Mouse (Mus musculus) brain, embryonic 18.5 days (tissue): ENCODE measurements at regions not wholly inside any gene's neighbourhood (a gene's known extent, or its start where the extent isn't known, plus 50 kb on each side); places are given as distances from the start of the nearest gene placed in this dataset.

Experiments used
- DNase-seq: peaks from one replicate; pipeline ENCODE4 v3.0.0-alpha.2; 2012; ENCODE audit warnings: low read depth, low spot score

DNA sequence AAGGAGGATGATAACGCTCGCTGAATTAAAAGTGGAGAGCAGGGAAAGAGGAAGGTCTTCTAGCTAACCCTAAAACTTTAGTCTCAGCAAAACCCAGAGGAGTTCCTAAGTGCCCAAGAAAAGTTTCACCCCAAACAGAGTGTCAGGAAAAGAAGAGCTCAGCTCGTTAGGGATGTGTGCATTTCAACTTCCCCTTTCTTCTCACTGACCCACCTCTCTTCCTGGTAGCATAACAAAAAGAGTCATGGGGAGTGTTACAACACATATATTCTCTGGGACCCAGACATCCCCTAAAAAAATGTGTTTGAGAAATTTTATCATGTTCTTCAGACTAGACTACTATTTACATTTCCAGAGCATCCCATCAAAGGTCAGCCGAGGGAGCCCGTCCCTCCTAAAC, 432.6 kb downstream of the Mctp2 start:
- DNase-seq, result no peak

DNA sequence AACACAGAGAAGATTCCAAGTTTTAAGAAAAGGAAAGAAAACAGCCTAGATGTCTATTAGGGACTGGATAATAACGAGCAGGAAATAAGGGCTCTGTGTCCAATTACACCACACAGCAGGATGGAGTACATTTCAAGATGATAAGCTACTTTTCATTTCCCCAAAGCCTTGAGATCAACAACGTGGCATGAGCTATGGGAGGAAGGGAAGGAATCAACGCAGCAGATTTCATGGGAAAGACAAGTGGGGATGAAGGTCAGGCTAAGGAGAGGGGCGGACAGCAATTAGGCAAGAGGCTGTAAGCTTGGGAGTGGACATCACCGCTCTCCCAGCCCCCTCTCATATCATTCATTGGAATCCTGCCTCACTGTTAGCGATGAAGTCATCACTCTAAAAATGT, 433.5 kb downstream of the Mctp2 start:
- no peak for DNase-seq

DNA sequence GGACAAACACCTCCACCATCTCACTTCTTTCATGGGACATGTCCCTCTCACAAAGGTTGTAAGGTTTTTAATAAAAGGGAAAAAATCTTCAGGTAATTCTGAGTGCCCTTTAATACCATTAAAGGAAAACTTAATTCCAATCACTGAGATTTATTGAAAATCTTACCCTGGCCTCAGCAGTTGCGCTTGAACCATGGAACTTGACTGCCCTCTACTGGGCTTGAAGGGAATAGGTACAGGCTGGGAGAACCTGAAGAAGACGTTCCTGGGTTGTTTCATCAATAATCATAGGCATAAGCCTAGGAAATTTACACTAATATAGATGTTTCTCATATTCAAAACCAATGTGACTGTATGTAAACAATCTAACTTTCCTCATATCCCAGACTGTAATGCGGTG, 439.3 kb downstream of the Mctp2 start:
- DNase-seq, result peak; percentile 32

DNA sequence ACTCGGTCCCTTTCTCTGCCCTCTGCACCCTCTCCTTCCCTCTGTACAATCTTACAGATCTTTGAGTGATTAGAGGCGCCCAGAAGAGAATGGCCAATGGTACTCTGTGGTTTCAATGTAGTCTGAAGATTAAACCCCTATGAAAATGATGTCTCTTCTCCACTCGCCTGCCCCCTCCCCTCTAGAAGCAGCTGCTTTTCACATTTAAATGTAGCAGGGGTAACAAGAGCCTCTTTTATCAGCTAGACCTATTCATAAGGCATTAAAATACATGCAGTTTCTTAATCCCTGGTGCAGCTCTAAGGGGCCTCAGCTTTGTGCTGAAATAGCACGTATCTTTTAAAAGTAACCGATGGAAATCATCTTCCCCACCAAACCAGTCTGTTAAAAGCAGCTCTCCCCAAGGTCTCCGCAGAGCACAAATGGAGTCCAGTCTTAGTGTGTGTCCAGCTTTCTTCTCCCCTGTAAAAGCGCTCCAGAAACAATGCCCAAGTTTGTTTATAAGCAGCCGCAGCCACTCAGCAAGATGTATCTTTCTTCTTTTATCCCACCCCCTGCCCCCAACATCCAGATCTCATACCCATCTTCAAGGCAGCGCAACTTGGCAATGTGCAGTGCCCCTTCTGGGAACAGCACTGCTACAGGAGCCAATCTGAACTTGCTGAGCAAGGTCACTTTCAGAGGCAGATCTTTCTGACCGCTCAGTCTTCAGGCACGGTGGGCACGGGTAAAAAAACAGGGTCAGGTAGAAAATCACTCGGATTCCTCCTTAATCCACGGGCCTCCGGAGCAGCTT, 440.8 kb downstream of the Mctp2 start:
- no peak for DNase-seq

DNA sequence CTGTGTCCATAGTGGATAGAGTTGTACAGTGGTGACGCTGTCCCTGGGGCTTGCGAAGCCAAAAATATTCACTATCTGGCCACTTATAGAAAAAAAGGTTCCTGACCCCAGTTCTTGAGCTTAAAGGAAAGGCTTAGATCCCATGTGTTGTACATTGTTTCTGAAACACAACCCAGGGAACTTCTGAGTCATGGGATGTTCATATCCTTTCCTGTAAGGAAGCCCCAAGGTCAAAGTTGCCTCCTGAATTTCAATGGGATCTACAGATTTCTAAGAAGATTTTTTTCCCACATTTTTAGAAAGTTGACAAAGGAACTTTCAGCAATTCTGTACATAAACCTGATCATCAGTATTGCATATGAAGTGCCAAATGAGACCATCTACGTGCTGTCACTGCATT, 453.5 kb downstream of the Mctp2 start:
- DNase-seq, result no peak

DNA sequence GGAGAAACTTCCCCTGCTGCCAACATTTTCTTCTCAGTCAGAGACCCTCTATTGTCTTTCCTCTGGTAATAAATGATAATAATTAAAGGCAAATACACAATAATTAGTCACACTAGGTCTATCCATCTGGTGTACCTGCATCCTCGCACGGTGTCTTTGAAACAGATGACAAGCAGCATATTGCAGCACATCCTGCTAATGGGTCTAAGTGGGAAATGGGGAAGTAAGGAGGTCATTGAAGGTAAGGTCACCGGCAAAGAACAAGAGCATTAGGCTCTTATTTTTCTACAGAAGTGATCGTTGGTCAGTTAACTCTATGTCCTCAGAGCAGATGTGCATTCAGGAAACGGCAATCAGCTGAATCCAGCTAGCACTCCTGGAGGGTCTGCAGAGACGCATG, 457.2 kb downstream of the Mctp2 start:
- DNase-seq, result no peak

DNA sequence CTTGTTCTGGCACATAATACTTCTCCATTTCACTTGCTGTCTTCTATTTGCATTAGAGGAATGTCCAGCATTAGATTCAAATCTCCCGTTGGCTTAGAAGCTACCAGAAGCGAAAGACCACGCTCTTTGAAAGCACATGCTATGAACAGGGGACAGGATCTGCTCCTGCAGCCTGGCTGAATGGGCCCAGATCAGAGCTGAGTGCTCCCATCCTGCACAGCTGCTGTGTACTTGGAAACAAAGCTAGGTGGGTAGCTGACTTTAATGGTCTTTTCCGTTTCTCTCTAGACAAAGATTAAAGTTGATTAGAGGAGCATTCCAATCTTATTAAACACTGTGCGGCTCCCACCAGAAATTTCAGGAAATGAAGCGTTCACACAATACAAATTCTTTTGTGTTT, 468.6 kb downstream of the Mctp2 start:
- no peak for DNase-seq

DNA sequence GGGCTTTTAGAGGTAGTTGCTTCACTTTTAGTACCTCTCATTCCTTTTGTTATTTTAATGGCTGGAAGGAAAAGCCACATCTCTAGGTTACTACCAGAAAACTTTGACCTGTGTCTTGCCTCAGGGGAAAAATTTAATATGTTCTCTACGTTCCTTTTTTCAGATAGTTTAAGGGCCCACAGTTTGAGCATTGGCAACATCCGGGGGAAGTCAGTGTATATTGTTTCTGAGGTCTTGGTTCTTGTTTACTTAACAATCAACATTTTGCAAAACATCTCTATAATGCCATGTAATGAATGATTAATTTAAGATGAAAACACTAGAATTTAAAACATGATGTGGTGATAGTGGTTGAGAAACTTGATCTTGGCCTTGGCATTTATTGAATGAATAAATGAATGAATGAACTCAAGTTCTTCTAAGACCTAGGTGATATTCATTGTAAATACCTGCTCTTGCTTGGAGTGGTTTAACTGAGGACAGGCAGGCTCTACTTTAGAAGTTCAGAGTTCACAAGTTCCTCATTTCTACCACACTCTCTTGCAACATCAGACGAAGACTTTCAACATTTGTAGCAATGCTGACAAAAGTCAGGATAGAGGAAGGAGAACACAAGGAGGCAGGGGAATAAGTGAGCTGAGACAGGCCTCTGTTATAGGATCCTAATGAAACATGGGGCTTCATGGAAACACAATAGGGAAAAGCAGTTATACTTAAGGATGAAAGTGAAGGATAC, 474.4 kb downstream of the Mctp2 start:
- no peak for DNase-seq

DNA sequence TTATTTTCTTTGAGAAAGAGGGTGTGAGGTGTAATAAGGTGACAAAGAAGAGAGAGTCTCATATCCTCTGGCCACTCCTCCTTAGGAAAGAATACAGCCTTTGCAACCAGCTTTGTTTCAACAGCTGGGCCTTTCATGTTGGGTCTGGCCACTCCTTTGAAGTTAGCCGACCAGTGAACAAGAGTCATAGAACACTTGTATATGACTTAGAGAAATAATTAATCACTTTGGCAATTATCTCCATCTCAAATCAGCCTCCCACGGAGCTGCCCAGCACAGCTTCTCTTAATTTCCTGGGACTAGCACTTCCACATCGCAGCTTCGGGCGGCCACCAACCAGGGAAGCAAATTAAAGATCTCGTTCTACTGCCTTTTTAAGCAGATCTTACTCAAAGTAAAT, 476.8 kb downstream of the Mctp2 start:
- DNase-seq, result no peak

DNA sequence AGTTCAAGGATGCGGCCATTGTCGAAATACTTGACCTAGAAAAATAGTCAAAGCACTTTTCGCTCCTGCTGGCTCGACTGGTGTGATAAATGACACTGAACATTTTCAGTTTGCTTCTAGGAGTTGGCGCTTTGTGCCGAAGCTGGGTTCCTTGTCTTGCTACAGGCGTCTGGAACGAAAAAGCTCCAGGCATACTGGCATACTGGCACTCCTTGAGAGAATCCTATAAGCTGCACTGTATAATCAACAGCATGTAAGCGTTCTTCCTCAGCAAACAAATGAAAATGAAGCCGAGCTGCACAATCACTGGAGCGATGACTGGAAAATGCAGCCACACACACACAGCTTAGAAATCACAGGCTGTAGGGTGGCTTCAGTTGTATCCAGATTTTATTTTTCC, 464.9 kb upstream of the Gm10295 start:
- DNase-seq, result no peak

DNA sequence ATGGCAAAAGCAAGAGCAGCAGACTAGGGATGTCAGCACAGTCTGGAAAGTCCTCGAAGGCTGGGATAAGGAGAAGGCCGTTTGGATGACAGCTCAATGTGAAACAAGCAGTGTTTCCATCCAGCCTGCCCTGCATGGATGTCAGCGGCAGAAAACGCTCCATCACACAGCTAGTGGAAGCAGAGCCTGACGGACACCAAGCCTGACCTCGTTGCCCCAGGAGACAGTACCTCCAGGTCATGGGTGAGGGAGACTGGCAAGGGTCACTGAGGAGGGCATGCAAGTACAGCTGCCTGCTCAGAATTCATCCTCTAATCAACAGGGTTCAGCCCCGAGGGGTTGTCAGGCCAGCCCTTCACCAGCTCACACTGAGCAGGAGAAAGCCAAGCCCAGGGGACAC, 442.9 kb upstream of the Gm10295 start:
- no peak for DNase-seq

DNA sequence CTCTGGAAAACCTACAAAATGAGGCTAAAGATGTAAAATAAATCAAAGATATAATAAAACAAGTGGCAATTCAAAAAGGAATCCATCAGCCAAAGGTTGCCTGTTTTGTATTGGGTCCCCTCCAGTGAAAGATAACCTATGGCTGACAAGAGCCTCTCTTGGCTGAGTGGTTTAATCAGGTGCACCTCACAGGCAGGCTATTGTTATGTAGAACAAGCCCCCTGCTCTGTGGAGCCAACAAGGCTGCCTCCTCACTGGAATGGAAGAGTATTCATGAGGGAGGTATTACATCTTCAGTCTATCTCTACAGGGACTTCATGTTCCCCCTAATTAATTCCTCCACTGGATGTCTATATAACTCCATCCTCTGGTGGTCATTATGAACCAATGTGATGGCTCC, 437.1 kb upstream of the Gm10295 start:
- no peak for DNase-seq

DNA sequence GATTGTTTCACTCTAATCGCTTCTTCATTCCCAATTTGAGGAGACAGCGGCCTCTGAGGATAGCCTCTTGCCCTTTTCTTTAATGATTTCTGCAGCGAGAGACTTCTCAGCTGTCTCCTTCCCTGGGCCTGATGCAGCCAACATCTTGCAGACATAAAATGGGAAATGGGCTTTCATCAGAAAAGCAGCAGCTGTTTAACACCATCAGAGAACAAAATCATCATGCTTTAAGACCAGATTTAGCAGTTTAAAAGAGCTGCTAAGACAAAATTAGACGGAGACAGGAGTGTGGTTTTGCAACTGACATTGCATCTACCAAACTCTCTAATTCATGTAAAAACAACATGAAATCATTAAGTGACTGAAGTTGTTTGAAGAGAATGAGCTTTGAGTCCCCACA, 431.2 kb upstream of the Gm10295 start:
- no peak for DNase-seq

DNA sequence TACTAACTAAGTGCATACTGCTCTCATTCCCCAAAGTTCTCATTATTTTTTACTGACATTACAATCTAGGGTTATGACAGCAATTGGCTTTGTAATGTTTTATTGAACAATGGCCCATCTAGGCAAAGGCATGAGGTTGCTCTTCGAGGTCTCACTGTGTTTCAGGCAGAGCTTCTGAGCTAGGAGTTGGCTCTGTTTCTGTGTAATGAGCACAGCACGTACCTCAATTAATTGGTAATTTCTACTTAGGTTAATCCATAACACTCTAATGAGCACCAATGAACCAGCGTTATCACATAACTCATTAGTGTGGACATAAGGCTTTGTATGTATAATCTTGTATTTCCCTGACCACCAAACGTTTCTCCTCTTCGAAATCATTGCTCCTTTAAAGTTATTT, 398.6 kb upstream of the Gm10295 start:
- no peak for DNase-seq

DNA sequence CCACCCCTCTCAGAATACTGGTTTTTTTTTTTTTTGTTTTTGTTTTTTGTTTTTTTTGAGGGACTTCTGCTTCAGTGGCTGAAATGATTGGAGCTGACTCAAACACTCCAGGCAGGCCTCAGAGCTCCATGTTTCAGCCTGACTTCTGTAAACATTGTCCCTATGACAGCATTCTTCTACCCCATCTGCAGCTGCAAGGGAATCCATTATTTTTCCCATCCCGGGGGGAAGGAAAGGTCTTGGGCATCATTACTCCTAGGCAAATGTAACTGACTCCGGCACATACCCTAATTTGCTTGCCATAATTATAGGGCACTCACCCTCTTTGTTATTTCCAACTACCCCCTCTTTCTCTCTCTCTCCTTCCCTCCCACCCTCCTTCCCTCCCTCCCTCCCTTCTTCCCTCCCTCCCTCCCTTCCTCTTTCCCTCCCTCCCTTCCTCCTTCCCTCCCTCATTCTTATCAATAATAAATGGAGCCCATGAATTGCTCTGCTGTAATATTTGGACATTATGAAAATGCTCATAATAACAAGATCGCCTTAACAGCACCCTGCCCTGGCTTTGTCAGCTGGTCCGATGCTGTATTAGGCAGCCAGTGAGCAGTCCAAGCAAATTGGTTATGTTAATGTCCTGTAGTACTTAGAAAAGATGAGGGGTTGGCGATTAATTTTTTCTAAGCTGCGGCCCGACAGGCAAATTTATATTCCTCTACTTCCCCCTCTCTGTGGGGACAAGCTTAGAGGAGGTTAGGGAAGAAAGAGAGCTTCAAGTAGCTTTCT, 395.0 kb upstream of the Gm10295 start:
- no peak for DNase-seq

DNA sequence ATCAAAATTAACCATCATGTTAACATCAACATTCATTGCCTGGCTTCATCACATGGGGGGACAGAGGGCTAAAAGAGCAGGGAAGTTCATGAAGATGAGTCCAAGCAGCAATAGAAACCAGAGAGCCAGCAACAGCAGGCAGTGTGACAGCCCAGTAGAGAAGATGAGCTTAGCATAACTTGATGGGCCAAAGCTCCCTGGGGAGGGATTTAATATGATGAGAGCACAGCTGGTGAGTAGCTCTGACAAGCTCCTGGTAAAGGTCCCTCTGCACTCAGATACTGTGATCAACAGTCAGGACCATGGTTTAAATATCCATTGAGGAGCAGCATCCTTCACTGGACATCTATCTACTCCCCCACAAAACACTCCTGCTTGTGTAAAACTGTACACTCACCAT, 377.2 kb upstream of the Gm10295 start:
- no peak for DNase-seq

DNA sequence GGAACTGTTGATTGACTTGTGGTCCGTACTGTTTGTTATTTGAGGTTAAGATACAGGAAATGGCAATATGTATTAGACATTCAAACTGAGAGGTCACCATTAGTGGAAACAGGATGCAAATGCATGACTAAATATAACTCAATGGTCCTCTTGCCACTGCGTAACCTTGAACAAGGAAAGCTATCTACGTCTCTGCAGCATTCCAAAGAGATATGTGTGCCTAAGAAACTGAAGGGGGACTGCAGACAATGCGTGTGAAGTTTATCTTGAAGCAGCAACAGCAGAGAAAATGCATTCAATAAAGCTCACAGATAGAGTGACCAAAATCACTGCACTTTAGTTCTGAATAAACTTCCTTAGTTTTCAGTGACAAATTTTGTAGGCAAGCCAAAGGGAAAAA, 356.9 kb upstream of the Gm10295 start:
- DNase-seq, result no peak

DNA sequence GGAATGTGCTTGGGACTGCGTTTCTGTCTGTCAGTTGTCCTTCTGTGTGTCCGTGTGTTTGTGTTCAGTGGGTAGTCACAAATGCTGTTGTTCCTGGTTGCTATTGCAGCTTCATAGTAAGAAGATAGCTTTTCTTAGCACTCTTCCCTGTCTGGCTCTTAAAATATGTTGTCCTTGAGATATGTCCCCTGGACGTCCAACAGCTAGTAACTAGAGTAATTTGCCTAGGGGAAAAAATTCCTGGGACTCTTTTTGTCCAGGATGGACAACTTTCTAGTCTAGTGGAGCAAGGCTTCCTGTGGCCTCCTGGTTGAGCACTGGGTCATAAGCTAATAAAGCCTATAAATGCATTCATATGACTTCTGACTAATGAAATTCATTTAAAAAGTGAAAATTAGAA, 354.9 kb upstream of the Gm10295 start:
- DNase-seq, result no peak

DNA sequence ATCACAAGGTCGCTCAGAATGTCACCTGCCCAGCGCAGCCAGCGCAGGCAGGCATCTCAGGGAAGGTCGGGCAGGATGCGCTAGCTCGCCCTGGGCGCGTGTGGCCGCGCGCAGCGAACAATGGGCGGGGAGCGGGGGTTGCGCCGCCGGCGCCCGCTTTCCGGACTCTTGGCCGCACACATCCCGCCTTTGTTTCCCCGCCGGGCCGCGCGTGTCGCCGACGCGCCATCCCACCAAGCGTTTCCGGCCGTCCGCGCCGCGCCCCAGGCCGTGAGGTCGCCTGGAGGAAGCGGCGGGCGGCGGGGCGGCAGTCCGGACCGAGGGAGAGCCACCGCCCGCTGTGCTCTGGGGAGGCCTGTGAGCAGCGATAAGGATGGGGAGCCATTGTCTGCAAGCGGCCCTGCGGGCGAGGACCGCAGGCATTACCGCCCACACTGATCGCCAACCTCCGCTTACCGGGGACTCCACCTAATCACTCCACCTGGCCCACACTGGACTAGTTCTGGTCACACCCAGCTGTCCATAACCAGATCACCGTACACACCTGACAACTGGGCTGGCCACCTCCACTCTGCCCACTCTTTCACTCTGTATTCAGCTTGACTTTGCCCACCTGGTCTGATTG, 354.3 kb upstream of the Gm10295 start:
- DNase-seq, result peak; percentile 16

DNA sequence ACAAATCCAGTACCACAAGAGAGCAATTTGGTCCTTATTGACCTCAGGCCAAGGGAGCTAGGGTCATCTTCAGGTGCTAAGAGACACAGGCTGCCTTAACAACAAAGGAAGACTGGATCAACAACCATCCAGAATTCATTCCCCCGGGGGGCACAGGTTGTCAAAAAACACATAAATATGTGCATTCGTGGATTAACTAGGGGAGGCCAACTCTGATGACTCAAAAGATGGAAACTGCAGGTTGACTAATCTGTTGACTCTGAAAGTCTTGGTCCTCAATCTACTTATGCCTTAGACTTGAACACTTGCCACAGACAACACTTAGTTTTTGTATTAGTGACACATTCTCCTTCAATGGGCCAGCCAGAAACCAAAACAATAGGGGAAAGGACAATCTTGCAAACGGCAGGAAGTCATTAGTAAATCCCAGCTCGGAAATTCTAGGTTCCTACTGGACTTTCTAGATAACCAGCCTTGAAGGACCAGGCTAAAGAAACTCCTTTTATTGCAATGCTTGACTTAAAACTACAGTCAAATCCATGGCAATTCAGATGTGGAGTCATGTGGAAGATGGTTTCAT, 353.5 kb upstream of the Gm10295 start:
- DNase-seq, result no peak
